Mouse (Mus musculus): ENCODE results near the gene Ptov1.

DNA sequence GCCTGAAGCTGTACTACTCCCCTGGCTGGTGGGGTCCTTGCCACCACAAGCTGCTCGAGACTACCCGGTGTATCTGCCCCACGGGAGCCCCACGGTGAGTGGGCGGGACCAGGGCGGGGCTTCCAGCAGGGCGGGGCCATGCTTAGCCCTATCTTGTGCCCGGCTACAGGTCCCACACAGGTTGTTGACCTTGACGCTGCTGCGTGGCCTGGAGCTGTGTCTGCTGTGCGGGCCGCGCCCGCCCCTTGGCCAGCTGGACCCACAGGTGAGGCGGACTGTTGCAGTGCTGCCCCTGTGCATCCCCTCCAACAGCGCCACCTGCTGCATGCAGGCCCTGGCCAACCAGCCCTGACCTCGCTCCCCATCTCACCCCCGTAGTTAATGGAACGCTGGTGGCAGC is 29.0 kb upstream of the Ptov1 start:
- TF ChIP-seq POLR2A (IDR thresholded peaks at IDR 0.05; ENCODE audit: control insufficient read depth in 1 of 2, insufficient read depth in 1 of 2, low read depth in 1 of 2, low read length in 2 of 2, poor library complexity in 1 of 2): no peak; a peak in 1 of 4 replicates
- TF ChIP-seq CTCF (IDR thresholded peaks at IDR 0.05 in 2 of 3, conservative IDR thresholded peaks at IDR 0.05 in 1 of 3; ENCODE audit: control insufficient read depth in 1 of 3, insufficient read depth in 1 of 3, low read depth in 2 of 3, low read length in 3 of 3, poor library complexity in 1 of 3, severe bottlenecking in 1 of 3): peak; percentile 26 to 53 (median 30); a peak in 5 of 6 replicates
- TF ChIP-seq E2F4 (IDR thresholded peaks at IDR 0.05; ENCODE audit: borderline replicate concordance, low read depth, low read length): no peak
- no peak for TF ChIP-seq MEF2A (IDR thresholded peaks at IDR 0.05; ENCODE audit: extremely low read depth, insufficient replicate concordance, low read depth, low read length, poor library complexity, severe bottlenecking)
- TF ChIP-seq TAL1 (IDR thresholded peaks at IDR 0.05; ENCODE audit: low read length): no peak
- TF ChIP-seq EP300 (IDR thresholded peaks at IDR 0.05; ENCODE audit: low read depth in 1 of 2, low read length in 2 of 2): no peak
- TF ChIP-seq GATA1 (IDR thresholded peaks at IDR 0.05; ENCODE audit: low read depth, low read length): no peak
